Mouse (Mus musculus) neural tube, embryonic 12.5 days (tissue): Measurements from ENCODE around the gene Usp38. TPM values are rescaled to one million over a fixed set of nuclear protein-coding genes. Genes with fewer than 3 reads are reported as not detected.
A peak's percentile ranks its signal among the peaks of the same experiment; 100 is the strongest.

Source experiments
- ATAC-seq: fragments of 200-750 bp; cut with Nextera tagmentation; 2 replicates; pipeline ENCODE4 v1.8.0; 2017; ENCODE audit warnings: low read depth, mild to moderate bottlenecking, moderate TSS enrichment, moderate library complexity; ENCODE audit not compliant: low FRiP score
- H3K27ac ChIP-seq: fragments of 300-500 bp; sonication (generic); 2 replicates; pipeline ENCODE4 v1.5.1; 2016
- H3K27me3 ChIP-seq: fragments of 300-500 bp; sonication (generic); replicated peaks from 2 replicates; pipeline ENCODE4 v1.6.1; 2016; ENCODE audit warnings: mild to moderate bottlenecking
- H3K36me3 ChIP-seq: fragments of 300-500 bp; sonication (generic); 2 replicates; pipeline ENCODE4 v1.6.1; 2016; ENCODE audit warnings: mild to moderate bottlenecking
- H3K4me1 ChIP-seq: fragments of 300-500 bp; sonication (generic); 2 replicates; pipeline ENCODE4 v1.6.1; 2016
- H3K4me2 ChIP-seq: fragments of 300-500 bp; sonication (generic); replicated peaks from 2 replicates; pipeline ENCODE4 v1.6.1; 2016; ENCODE audit warnings: mild to moderate bottlenecking
- H3K4me3 ChIP-seq: fragments of 300-500 bp; sonication (generic); 2 replicates; pipeline ENCODE4 v1.5.1; 2016
- H3K9ac ChIP-seq: fragments of 300-500 bp; sonication (generic); 2 replicates; pipeline ENCODE4 v1.6.1; 2016; ENCODE audit warnings: mild to moderate bottlenecking
- H3K9me3 ChIP-seq: fragments of 300-500 bp; sonication (generic); 2 replicates; pipeline ENCODE4 v1.6.1; 2016; ENCODE audit warnings: mild to moderate bottlenecking
- WGBS: fragments of 180-500 bp; shearing (Covaris S2); methylation state at CpG from one replicate; pipeline ENCODE4 v1.1.7; 2016; 5-methylcytosine and 5-hydroxymethylcytosine counted together
- polyA plus RNA-seq: library from polyadenylated mRNA; unstranded; fragments of >200 nt; fragmentation: Nextera tagmentation; extraction: Ambion mirVana; gene quantifications from 2 replicates; pipeline ENCODE4 v1.2.1, GENCODE M21; 2016

Usp38 gene
- polyA plus RNA-seq, 1 experiment from 2014 or later = 28.3 TPM

- H3K4me1 ChIP-seq = no peaks in the 10 kb centered on the region
- no peaks in the 10 kb centered on the region; the same call in 1 of the 2 replicates for H3K9me3 ChIP-seq
- no peaks in the 10 kb centered on the region for H3K27me3 ChIP-seq
- H3K36me3 ChIP-seq = no peaks in the 10 kb centered on the region
- H3K4me2 ChIP-seq = no peak overlapping the region
- no peak overlapping the region for H3K4me3 ChIP-seq
- no peak for ATAC-seq
- WGBS = 67% methylated on average over 9 of the region's 9 CpGs
- no peak overlapping the region for H3K9ac ChIP-seq
- H3K27ac ChIP-seq = no peak overlapping the region
Measured at GRCm38 (mm10) chr8:80959588-80960268, 55.0 kb downstream of the Usp38 start.

GRCm38 (mm10) chr8:80957776-80958175, 57.0 kb downstream of the Usp38 start:
- Histone ChIP-seq H3K9me3 (no peaks in the 10 kb centered on the region; the same call in 1 of the 2 replicates), H3K4me2 (no peak overlapping the region), H3K9ac (no peak overlapping the region), H3K27me3 (no peaks in the 10 kb centered on the region), H3K27ac (no peak overlapping the region), H3K4me1 (no peaks in the 10 kb centered on the region), H3K4me3 (no peak overlapping the region), H3K36me3 (no peaks in the 10 kb centered on the region)
- WGBS = 74% methylated on average over 5 of the region's 5 CpGs
- ATAC-seq = no peak

- Histone ChIP-seq H3K36me3 (no peaks in the 10 kb centered on the region), H3K27ac (no peak overlapping the region), H3K4me1 (0 out of 2 replicates have a peak, but pooled peaks cover 6% of the 10 kb centered on the region), H3K4me3 (no peak overlapping the region), H3K9ac (no peak overlapping the region), H3K27me3 (no peaks in the 10 kb centered on the region), H3K9me3 (no peaks in the 10 kb centered on the region; the same call in 1 of the 2 replicates), H3K4me2 (no peak overlapping the region)
- no peak for ATAC-seq
- WGBS = 87% methylated on average over 3 of the region's 3 CpGs
Measured at GRCm38 (mm10) chr8:80952973-80953372, 61.8 kb downstream of the Usp38 start.

GRCm38 (mm10) chr8:80952235-80952915, 62.4 kb downstream of the Usp38 start:
- Histone ChIP-seq H3K4me3 (no peak overlapping the region), H3K4me2 (no peak overlapping the region), H3K27me3 (no peaks in the 10 kb centered on the region), H3K9me3 (no peaks in the 10 kb centered on the region; the same call in 1 of the 2 replicates), H3K4me1 (0 out of 2 replicates have a peak, but pooled peaks cover 6% of the 10 kb centered on the region), H3K9ac (no peak overlapping the region), H3K36me3 (no peaks in the 10 kb centered on the region), H3K27ac (no peak overlapping the region)
- ATAC-seq = peak; percentile 37; the same call in 1 of the 2 replicates
- WGBS = 47% methylated on average over 6 of the region's 6 CpGs

GRCm38 (mm10) chr8:80948405-80949183, 66.1 kb downstream of the Usp38 start:
- H3K4me1 ChIP-seq = 0 out of 2 replicates have a peak, but pooled peaks cover 6% of the 10 kb centered on the region
- H3K9me3 ChIP-seq = no peaks in the 10 kb centered on the region
- ATAC-seq = no peak
- no peak overlapping the region for H3K9ac ChIP-seq
- no peaks in the 10 kb centered on the region for H3K36me3 ChIP-seq
- H3K4me2 ChIP-seq = no peak overlapping the region
- no peaks in the 10 kb centered on the region for H3K27me3 ChIP-seq
- H3K4me3 ChIP-seq = no peak overlapping the region
- no peak overlapping the region for H3K27ac ChIP-seq
- 82% methylated on average over 7 of the region's 7 CpGs for WGBS

DNA sequence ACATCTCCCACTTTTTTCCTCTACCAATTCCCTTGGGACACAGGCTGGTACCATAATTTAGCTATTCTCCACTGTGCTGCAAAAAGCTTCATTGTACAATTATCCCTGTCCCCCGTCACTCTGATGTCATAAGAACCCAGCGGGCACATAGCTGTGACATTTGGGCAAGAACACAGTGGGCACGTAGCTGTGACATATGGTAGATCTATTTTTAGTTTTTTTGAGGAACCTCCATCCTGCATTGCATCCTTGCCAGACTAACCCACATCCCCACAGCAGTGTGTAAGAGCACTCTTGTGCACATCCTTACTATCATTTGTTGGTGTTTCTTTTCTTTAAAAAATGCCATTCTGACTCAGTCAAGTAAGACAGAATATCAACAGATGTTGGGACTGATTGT, 71.0 kb downstream of the Usp38 start:
- no peak for ATAC-seq
- no peaks in the 10 kb centered on the region for H3K27me3 ChIP-seq
- H3K4me3 ChIP-seq = no peak overlapping the region
- no peaks in the 10 kb centered on the region for H3K36me3 ChIP-seq
- no peak overlapping the region for H3K4me2 ChIP-seq
- H3K9me3 ChIP-seq = no peaks in the 10 kb centered on the region
- H3K27ac ChIP-seq = no peak overlapping the region
- WGBS = 86% methylated on average over 3 of the region's 3 CpGs
- no peaks in the 10 kb centered on the region for H3K4me1 ChIP-seq
- no peak overlapping the region for H3K9ac ChIP-seq

- Histone ChIP-seq H3K27me3 (no peaks in the 10 kb centered on the region), H3K4me3 (no peak overlapping the region), H3K27ac (no peak overlapping the region), H3K9ac (no peak overlapping the region), H3K4me1 (no peaks in the 10 kb centered on the region), H3K36me3 (no peaks in the 10 kb centered on the region), H3K9me3 (no peaks in the 10 kb centered on the region), H3K4me2 (no peak overlapping the region)
- no peak for ATAC-seq
- 84% methylated on average over 3 of the region's 3 CpGs for WGBS
Measured at GRCm38 (mm10) chr8:80941621-80942020, 73.1 kb downstream of the Usp38 start.

GRCm38 (mm10) chr8:80937814-80938650, 76.7 kb downstream of the Usp38 start:
- no peak for ATAC-seq
- H3K4me3 ChIP-seq = no peak overlapping the region
- H3K27ac ChIP-seq = no peak overlapping the region
- H3K27me3 ChIP-seq = no peaks in the 10 kb centered on the region
- H3K9me3 ChIP-seq = no peaks in the 10 kb centered on the region
- no peaks in the 10 kb centered on the region for H3K4me1 ChIP-seq
- 72% methylated on average over 15 of the region's 15 CpGs for WGBS
- H3K4me2 ChIP-seq = no peak overlapping the region
- H3K9ac ChIP-seq = no peak overlapping the region
- no peaks in the 10 kb centered on the region for H3K36me3 ChIP-seq

Other genes with a start within 250 kb of the Usp38 start
- 15.8 and 17.6 TPM in 2 replicates for gene Gab1, start 134.4 kb downstream of the Usp38 start, polyA plus RNA-seq